Mouse (Mus musculus): ENCODE data around the gene Npsr1. TPM values are rescaled to one million over a fixed set of nuclear protein-coding genes. Genes with fewer than 3 reads are reported as not detected.
A peak's percentile ranks its signal among the peaks of the same experiment; 100 is the strongest.

The Npsr1 gene
- total RNA-seq, 2 experiments from 2014 or later: 4.0 to 4.4 TPM

- no peak overlapping the region for H3K4me3 ChIP-seq
- no peak for DNase-seq (ENCODE audit: extremely low spot score in 1 of 2, low spot score in 2 of 2)
- no peak for TF ChIP-seq CTCF (IDR thresholded peaks at IDR 0.05)
- intact Hi-C loops (cut with DNase I): no loop called here
- no peak overlapping the region for H3K27ac ChIP-seq
These were observed 209.6 kb downstream of the Npsr1 start for GRCm38 (mm10) chr9:24307400-24307799.

DNA sequence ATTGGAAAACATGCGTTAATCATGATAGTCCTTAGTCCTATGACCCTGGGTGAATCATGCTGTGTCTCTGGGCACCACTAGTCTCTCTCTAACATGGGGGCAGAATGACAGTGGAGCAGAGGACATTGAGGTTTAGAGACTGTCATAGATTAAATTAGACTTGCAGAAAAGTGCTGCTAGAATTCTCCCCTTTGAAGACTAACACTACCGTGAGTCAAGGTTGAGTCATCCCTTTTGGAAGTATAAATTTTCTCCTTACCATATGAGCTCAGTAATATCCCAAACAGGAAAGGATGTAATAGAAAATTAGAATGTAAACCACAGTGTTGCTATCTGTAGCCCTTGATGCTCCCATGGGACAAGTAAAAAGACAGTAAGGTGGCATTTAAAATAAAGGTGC, 218.0 kb downstream of the Npsr1 start:
- no peak for DNase-seq (ENCODE audit: extremely low spot score in 1 of 2, low spot score in 2 of 2)

DNA sequence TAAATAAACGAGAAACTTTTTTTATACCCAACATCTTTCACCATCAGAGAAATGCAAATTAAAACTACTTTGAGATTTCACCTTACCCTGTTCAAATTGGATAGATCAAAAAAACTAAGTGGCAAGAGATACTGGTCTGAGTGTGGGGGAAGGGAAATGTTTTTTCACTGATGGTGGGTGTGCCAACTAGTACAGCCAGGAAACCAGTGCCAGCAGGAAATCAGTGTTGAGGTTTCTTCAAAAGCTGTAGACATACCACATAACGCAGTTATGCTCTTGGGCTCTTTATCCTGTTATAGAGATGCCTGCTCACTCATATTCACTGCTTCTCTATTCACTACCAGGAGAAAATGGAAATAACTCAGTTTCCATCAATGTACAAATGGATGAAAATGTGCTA, 233.9 kb downstream of the Npsr1 start:
- Histone ChIP-seq H3K4me3 (no peak overlapping the region), H3K27ac (no peak overlapping the region)
- intact Hi-C loops (cut with DNase I): no loop called here
- no peak for DNase-seq (ENCODE audit: extremely low spot score in 1 of 2, low spot score in 2 of 2)
- TF ChIP-seq CTCF (IDR thresholded peaks at IDR 0.05): no peak

More for the DNA sequence above, 218.0 kb downstream of the Npsr1 start:
- intact Hi-C loops (cut with DNase I): no loop called here
- Histone ChIP-seq H3K27ac (peak overlapping the region; percentile 54), H3K4me3 (no peak overlapping the region)
- TF ChIP-seq CTCF (IDR thresholded peaks at IDR 0.05): no peak

DNA sequence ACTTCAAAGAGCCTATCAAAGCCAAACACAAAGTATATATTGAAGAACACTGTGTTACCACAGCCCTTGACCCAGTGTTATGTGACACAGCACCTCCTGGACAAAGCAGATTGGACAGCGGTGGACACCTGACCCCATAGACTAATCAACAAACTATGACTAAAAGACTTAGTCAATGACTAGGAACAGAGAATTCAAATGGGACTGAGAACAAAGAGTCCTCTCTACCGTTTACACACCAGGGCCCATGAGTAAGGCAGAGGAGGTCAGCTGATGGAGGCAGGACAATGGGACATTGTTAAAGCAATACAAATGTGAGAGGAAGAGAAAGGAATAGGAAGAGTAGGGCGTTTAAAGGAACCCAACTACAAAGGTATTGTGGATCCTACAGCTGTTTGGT, 243.5 kb downstream of the Npsr1 start:
- Histone ChIP-seq H3K4me3 (no peak overlapping the region), H3K27ac (no peak overlapping the region)
- TF ChIP-seq CTCF (IDR thresholded peaks at IDR 0.05): no peak
- intact Hi-C loops (cut with DNase I): no loop called here
- no peak for DNase-seq (ENCODE audit: extremely low spot score in 1 of 2, low spot score in 2 of 2)

DNA sequence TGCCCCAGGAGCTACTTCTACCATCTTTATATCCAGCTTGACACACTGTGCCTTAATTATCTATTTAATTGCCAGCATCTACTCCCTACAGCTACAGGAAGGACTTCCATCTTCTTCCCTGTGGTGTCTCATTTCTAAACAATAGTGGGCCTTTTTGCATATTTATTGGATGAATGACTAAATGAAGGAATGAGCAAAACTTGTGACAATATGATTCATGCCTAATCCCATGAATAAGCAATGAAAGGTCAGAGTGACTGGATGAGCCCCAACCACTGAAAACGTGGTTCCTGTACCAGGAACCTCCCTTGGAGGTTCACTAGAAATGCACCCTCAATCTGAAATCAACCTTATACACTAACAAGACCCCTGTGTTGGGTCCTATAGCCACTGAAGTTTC, 249.2 kb downstream of the Npsr1 start:
- Histone ChIP-seq H3K4me3 (no peak overlapping the region), H3K27ac (no peak overlapping the region)
- no peak for DNase-seq (ENCODE audit: extremely low spot score in 1 of 2, low spot score in 2 of 2)
- no peak for TF ChIP-seq CTCF (IDR thresholded peaks at IDR 0.05)
- intact Hi-C loops (cut with DNase I): no loop called here

GRCm38 (mm10) chr9:24349510-24349909, 251.7 kb downstream of the Npsr1 start:
- DNase-seq (ENCODE audit: extremely low spot score in 1 of 2, low spot score in 2 of 2): no peak
- Histone ChIP-seq H3K27ac (no peak overlapping the region), H3K4me3 (no peak overlapping the region)
- intact Hi-C loops (cut with DNase I): no loop called here
- TF ChIP-seq CTCF (IDR thresholded peaks at IDR 0.05): no peak

DNA sequence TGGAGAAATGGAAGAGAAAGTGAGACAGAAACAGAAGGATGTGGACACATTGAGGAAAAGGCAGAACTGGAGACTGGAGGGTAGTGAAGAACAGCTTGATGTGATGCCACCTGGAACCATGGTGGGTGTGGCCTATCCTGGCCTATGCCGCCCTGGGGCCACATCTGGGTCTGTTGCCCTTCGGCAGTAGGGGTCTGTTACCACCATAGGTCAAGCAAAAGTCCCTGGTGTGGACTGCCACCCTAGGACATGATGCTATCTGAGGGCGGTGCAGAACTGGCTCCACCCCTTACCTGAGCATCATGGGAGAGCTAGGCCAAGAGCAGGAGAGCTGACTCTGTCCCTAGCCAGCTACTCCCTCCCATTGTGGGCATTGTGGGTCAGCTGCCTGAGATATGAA, 253.6 kb downstream of the Npsr1 start:
- Histone ChIP-seq H3K27ac (no peak overlapping the region), H3K4me3 (no peak overlapping the region)
- intact Hi-C loops (cut with DNase I): no loop called here
- no peak for DNase-seq (ENCODE audit: extremely low spot score in 1 of 2, low spot score in 2 of 2)
- TF ChIP-seq CTCF (IDR thresholded peaks at IDR 0.05): no peak

Data from left cerebral cortex, adult 2 months (tissue).